Mouse (Mus musculus): ENCODE data around the gene Gm42906. TPM values are rescaled to one million over a fixed set of nuclear protein-coding genes. Genes with fewer than 3 reads are reported as not detected.

Gm42906 gene
- total and polyA plus RNA-seq, 3 experiments = not detected

- TF ChIP-seq ZMIZ1 (IDR thresholded peaks at IDR 0.05; ENCODE audit: low read depth, low read length) (no peak), MYC (IDR thresholded peaks at IDR 0.05; ENCODE audit: low read depth, low read length) (no peak), GABPA (IDR thresholded peaks at IDR 0.05; ENCODE audit: insufficient replicate concordance, low read depth, low read length) (no peak), JUN (IDR thresholded peaks at IDR 0.05; ENCODE audit: insufficient read depth, low read depth, low read length) (no peak), ETS1 (conservative IDR thresholded peaks at IDR 0.05; ENCODE audit: low read depth, low read length) (peak; percentile 91), USF2 (conservative IDR thresholded peaks at IDR 0.05; ENCODE audit: low read depth, low read length) (no peak), CHD1 (IDR thresholded peaks at IDR 0.05; ENCODE audit: low read depth, low read length) (no peak), BHLHE40 (IDR thresholded peaks at IDR 0.05; ENCODE audit: low read depth, low read length) (peak; percentile 70), PAX5 (IDR thresholded peaks at IDR 0.05; ENCODE audit: low read length) (no peak), TBP (conservative IDR thresholded peaks at IDR 0.05; ENCODE audit: low read depth, low read length) (no peak), UBTF (IDR thresholded peaks at IDR 0.05; ENCODE audit: low read depth, low read length) (no peak), SIN3A (IDR thresholded peaks at IDR 0.05; ENCODE audit: low read length) (peak; percentile 74), E2F4 (IDR thresholded peaks at IDR 0.05; ENCODE audit: insufficient replicate concordance, low read depth, low read length) (no peak)
These were observed 319.6 kb downstream of the Gm42906 start (continued) for GRCm38 (mm10) chr5:151108291-151108897.

GRCm38 (mm10) chr5:151106841-151107240, 321.1 kb downstream of the Gm42906 start:
- TF ChIP-seq ZMIZ1 (IDR thresholded peaks at IDR 0.05; ENCODE audit: low read depth, low read length) (peak; percentile 73), RCOR1 (conservative IDR thresholded peaks at IDR 0.05; ENCODE audit: low read depth, low read length) (no peak), POLR2A (IDR thresholded peaks at IDR 0.05; ENCODE audit: low read depth, low read length) (peak; percentile 42), ZKSCAN1 (IDR thresholded peaks at IDR 0.05; ENCODE audit: borderline replicate concordance, low read depth, low read length) (no peak), MEF2A (IDR thresholded peaks at IDR 0.05; ENCODE audit: borderline replicate concordance, low read depth, low read length) (no peak), ETS1 (conservative IDR thresholded peaks at IDR 0.05; ENCODE audit: low read depth, low read length) (peak; percentile 10; the same call in 1 of the 2 replicates), USF1 (IDR thresholded peaks at IDR 0.05; ENCODE audit: low read depth, low read length) (no peak), USF2 (conservative IDR thresholded peaks at IDR 0.05; ENCODE audit: low read depth, low read length) (no peak)
- peak overlapping the region; percentile 53 to 86 (median 59) for H3K4me3 ChIP-seq (replicated peaks in 1 of 3; ENCODE audit: low read depth in 2 of 3, low read length in 2 of 3, poor library complexity in 1 of 3)
- peaks cover 3 to 41% of the 10 kb centered on the region in 2 experiments; a peak in 3 of 4 replicates for H3K4me1 ChIP-seq (ENCODE audit: control insufficient read depth in 1 of 2, insufficient read depth in 2 of 2)
- in situ Hi-C loops (cut with MboI; ENCODE audit: low pct_ligation_motif_present, low pct_unique_long_range_greater_than_20kb, low sequenced_read_pairs) = no loop called here
- H3K9me3 ChIP-seq (replicated peaks; ENCODE audit: low read length) = peaks cover 2% of the 10 kb centered on the region
- H3K79me2 ChIP-seq (replicated peaks; ENCODE audit: control insufficient read depth, extremely low read depth, insufficient read depth, poor library complexity, severe bottlenecking) = peaks cover 79% of the 10 kb centered on the region
- H3K4me2 ChIP-seq (ENCODE audit: insufficient read depth, low read depth, poor library complexity, severe bottlenecking) = peak overlapping the region; percentile 55
- H3K27me3 ChIP-seq (replicated peaks) = no peaks in the 10 kb centered on the region
- peak overlapping the region; percentile 79 for H3K27ac ChIP-seq (ENCODE audit: insufficient read depth, low read depth)
- dilution Hi-C loops (cut with MboI; ENCODE audit: extremely low pct_ligation_motif_present, extremely low pct_unique_long_range_greater_than_20kb, low sequenced_read_pairs) = no loop called here
- H3K9ac ChIP-seq (ENCODE audit: insufficient read depth, low read depth) = peak overlapping the region; percentile 99
- H3K36me3 ChIP-seq (replicated peaks in 1 of 2; ENCODE audit: control insufficient read depth in 1 of 2, insufficient read depth in 1 of 2, low read length in 1 of 2) = peaks cover 9 to 41% of the 10 kb centered on the region in 2 experiments
- no peak for DNase-seq (ENCODE audit: extremely low read depth)
